Mouse (Mus musculus) megakaryocyte, embryonic 14.5 days (primary cell): ENCODE data around the gene Mrpl11. TPM values are rescaled to one million over a fixed set of nuclear protein-coding genes. Genes with fewer than 3 reads are reported as not detected.
A peak's percentile ranks its signal among the peaks of the same experiment; 100 is the strongest.

Experiments
- H3K27me3 ChIP-seq: replicated peaks from 2 replicates; pipeline ENCODE3; 2012; ENCODE audit warnings: inconsistent platforms
- H3K36me3 ChIP-seq: replicated peaks from 2 replicates; pipeline ENCODE3; 2012; ENCODE audit warnings: low read length, inconsistent platforms, mixed read lengths
- H3K4me1 ChIP-seq: 2 replicates; pipeline ENCODE4 v1.6.1; 2012; ENCODE audit warnings: inconsistent platforms
- H3K4me3 ChIP-seq: replicated peaks from 2 replicates; pipeline ENCODE3; 2012; ENCODE audit warnings: moderate library complexity, mild to moderate bottlenecking, inconsistent platforms
- H3K9me3 ChIP-seq: 2 replicates; pipeline ENCODE4 v1.6.1; 2012; ENCODE audit warnings: inconsistent platforms
- FLI1 ChIP-seq: IDR thresholded peaks from 2 replicates; pipeline ENCODE4 v1.6.1; 2012; ENCODE audit warnings: low read length, inconsistent platforms, mixed read lengths
- GATA1 ChIP-seq: IDR thresholded peaks from 3 replicates; pipeline ENCODE4 v1.6.1; 2012; ENCODE audit warnings: mixed read lengths, low read length, inconsistent platforms, borderline replicate concordance
- polyA plus RNA-seq: library from polyadenylated mRNA; stranded (reverse); fragments of >175 nt; gene quantifications from 2 replicates; pipeline ENCODE4 v1.2.3, GENCODE M21; 2012; ENCODE audit warnings: low replicate concordance; ENCODE audit not compliant: insufficient read depth

Gene Mrpl11
- polyA plus RNA-seq, result 7.2 and 45.3 TPM in 2 replicates

DNA sequence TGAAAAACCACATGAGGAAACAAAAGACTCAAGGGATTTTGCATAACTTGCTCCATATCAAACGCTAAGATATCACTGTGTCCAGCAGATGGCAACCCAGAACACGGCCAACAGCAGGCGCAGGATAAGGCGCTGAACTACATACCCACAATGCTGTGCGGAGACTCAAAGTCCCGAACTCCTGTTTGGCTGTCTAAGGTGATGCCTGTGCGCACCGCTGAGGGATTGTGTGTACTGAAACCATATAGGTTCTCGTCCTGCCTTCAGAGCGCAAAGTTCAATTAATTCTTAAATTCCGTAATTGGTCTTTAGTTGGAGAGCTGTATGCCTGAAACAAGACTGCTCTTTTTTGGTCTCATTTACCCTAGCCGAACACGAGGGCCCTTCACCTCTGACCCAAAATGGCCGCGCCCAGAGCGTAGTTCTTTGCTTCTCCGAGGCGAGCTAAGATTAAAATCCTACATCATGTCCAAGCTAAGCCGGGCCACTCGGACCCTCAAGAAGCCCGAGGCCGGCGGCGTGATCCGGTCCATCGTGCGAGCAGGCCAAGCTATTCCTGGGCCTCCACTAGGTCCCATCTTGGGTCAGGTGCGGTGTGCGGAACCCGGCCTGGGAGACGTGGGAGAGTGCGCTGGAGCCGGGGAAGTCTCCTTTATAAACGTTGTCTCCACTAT lies at the start of gene Mrpl11:
Gene Mrpl11, plus strand, starts transcription at position 220 of the 674 bp plus-strand sequence.
- peaks cover 30% of the 10 kb centered on the region for H3K36me3 ChIP-seq
- peak within 1 kb of the TSS; percentile 97 for H3K4me3 ChIP-seq
- H3K9me3 ChIP-seq, result no peaks in the 10 kb centered on the region
- H3K27me3 ChIP-seq, result peaks cover 16% of the 10 kb centered on the region
- peaks cover 25% of the 10 kb centered on the region for H3K4me1 ChIP-seq
- no peak; the same call in 2 of the 3 replicates for TF ChIP-seq GATA1
- no peak for TF ChIP-seq FLI1

DNA sequence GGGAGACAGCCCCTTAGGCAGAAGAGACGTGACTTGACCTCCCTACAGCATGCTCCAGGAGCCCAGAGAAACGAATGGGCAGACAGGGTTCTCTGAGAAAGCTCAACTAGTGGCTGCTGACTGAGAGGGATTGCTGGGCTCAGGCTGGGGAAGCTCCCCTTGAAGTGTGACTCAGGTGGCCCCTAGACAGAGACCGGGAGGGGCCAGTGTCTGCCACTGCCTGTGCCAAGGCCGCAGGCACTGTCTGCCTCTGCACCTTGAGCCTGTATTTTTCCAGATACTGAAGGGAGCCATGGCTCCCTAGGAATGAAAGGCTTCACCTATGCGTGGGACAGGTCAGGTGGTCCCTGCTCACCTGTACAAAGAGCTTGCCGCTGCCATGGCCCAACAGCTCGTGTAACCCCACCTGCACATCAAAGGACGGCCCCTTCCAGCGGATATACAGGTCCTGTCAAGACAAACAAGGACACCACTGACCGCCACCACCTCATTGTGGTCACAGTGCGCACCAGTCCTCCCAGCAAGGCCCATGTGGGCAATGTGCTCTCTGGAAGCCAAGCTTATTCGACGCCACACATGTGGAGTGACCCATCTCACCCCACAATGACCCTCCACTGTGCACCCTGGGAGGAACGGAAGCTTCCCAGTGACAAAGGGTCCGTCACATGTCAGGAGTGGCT lies 45.9 kb upstream of the Mrpl11 start:
- TF ChIP-seq FLI1 (no peak), GATA1 (no peak)
- Histone ChIP-seq H3K9me3 (no peaks in the 10 kb centered on the region), H3K36me3 (peaks cover 100% of the 10 kb centered on the region), H3K4me1 (no peaks in the 10 kb centered on the region), H3K4me3 (no peak overlapping the region), H3K27me3 (no peaks in the 10 kb centered on the region)

DNA sequence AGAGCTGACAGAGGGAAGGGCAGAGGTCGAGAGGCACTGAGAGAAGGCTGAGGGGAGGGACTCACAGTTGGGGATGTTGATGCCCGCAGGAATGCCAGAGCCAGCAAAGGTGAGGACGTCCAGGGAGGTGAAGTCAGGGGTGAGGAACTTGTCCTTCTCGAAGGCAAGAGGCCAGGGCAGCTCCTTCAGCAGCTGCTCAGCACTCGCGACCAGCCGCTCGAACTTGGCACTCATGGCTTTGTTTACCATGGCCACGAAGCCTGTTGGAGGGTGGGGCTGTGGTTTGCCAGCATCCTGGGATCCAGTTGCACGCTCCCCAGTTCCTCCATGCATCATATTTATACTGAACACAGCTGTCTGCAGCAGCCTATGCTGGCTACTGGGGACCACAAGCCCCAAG lies 45.1 kb upstream of the Mrpl11 start:
- no peak for TF ChIP-seq FLI1
- no peak for TF ChIP-seq GATA1
- H3K36me3 ChIP-seq, result peaks cover 100% of the 10 kb centered on the region
- no peaks in the 10 kb centered on the region for H3K4me1 ChIP-seq

DNA sequence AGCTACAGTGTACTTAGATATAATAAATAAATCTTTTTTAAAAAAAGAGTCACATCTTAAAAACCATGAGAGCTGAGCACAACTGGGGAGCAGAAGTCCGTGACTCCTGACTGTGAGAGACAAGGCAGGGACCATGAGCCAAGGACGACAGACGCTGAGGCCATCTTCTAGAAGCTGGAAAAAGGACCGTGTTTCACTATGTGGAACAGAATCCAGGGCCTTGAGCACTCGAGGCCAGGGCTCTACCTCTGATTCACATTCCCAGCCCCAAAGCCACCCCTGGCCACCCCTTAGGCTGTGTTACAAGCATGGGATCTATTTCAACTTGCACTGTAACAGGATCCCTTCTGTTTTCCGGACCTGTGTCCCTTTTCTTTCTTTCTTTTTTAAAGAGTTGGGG lies 42.3 kb upstream of the Mrpl11 start:
- TF ChIP-seq FLI1 (no peak), GATA1 (no peak)
- Histone ChIP-seq H3K27me3 (no peaks in the 10 kb centered on the region), H3K4me1 (no peaks in the 10 kb centered on the region), H3K9me3 (no peaks in the 10 kb centered on the region), H3K36me3 (peaks cover 100% of the 10 kb centered on the region), H3K4me3 (no peak overlapping the region)

More for the DNA sequence above, 45.1 kb upstream of the Mrpl11 start:
- Histone ChIP-seq H3K27me3 (no peaks in the 10 kb centered on the region), H3K4me3 (no peak overlapping the region), H3K9me3 (no peaks in the 10 kb centered on the region)

DNA sequence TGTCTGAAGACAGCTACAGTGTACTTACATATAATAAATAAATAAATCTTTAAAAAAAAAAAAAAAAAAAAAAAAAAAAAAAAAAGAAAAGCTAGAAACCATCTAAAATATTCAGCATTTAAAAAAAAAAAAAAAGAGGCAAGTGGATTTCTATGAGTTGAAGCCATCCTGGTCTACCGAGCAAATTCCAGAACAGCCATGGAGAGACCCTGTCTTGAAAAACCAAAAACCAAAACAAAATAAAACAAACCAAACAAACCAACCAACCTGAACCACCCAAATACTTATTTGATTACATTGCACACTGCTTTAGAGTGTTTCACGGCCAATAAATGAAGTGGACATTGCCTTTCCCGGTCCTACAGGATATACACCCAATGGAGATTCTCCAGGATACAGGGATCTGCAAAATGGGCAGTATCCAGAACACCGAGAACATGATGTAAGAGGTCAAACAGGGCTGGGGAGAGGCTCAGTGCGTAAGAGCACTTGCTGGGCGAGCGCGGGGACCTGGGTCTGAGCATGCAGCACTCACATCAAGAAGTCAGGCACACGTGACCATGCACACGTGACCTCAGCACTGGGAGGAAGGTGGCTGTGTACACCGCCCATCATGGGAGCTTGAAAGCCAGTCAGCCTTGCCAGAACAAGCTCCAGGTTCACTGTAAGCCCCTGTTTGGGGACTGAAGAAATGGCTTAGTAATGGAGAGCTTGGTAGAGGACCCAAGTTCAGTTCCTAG lies 36.7 kb upstream of the Mrpl11 start:
- no peak for TF ChIP-seq GATA1
- TF ChIP-seq FLI1, result no peak
- H3K27me3 ChIP-seq, result no peaks in the 10 kb centered on the region
- peaks cover 65% of the 10 kb centered on the region for H3K36me3 ChIP-seq
- H3K9me3 ChIP-seq, result no peaks in the 10 kb centered on the region
- H3K4me1 ChIP-seq, result peaks cover 41% of the 10 kb centered on the region
- H3K4me3 ChIP-seq, result peak overlapping the region; percentile 29

DNA sequence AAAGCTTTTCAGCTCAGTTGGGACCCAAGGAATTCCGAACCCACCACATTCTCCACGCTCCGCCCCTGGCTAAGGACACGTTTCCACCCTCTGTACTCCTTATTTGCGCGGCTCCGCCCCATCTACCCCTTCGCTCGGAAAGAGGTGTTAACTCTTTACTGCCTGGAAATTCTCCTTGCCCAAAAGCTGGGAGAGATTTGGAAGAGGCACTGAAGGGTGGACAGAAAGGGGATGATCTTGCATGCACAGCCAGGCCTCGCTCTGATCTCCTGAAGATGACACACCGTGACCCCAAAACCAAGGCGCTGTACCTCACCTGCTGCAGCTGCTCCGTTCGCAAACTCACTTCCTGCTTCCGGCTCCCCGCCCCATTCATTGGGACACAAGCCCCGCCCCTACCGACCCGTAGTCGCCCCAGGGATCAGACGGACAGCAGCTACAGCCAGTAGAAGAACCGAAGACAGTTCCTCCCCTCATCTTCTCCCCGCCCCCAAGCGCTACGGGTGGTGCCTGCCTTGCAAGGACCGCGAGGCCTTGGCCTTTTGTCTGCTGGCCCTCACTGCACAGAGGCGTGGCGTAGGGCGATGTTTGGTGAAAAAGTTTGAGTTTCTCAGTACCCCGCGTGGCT lies 33.9 kb upstream of the Mrpl11 start, which contains the start of gene Dpp3:
Gene Dpp3, minus strand, starts transcription at position 384 of the 628 bp plus-strand sequence.
- Histone ChIP-seq H3K9me3 (no peaks in the 10 kb centered on the region), H3K4me3 (peak within 1 kb of the TSS; percentile 99), H3K36me3 (peaks cover 38% of the 10 kb centered on the region), H3K4me1 (peaks cover 48% of the 10 kb centered on the region), H3K27me3 (peaks cover 22% of the 10 kb centered on the region)
- TF ChIP-seq FLI1 (no peak), GATA1 (no peak)

DNA sequence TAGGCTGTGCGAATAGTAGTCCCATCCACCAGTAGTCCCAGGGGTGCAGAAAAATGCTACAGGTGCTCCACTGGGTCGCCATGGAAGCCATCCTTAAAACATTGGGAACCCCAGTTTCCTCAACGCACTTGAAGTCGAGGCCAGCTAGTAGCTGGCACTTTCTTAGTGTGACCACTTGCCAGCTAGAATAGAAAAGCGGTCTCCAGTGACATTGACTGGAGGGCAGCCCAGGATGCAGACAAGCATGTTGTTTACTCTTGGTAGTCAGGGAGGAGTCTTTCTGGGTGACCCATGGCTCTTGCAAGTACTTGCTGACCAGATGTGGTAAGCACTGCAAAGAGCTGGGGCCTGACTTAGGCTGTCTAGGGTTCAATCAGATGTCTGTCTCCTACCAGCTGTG lies 33.2 kb upstream of the Mrpl11 start:
- H3K27me3 ChIP-seq, result peaks cover 26% of the 10 kb centered on the region
- peaks cover 48% of the 10 kb centered on the region for H3K4me1 ChIP-seq
- no peak for TF ChIP-seq FLI1
- no peak for TF ChIP-seq GATA1
- peak overlapping the region; percentile 99 for H3K4me3 ChIP-seq
- peaks cover 30% of the 10 kb centered on the region for H3K36me3 ChIP-seq
- no peaks in the 10 kb centered on the region for H3K9me3 ChIP-seq

DNA sequence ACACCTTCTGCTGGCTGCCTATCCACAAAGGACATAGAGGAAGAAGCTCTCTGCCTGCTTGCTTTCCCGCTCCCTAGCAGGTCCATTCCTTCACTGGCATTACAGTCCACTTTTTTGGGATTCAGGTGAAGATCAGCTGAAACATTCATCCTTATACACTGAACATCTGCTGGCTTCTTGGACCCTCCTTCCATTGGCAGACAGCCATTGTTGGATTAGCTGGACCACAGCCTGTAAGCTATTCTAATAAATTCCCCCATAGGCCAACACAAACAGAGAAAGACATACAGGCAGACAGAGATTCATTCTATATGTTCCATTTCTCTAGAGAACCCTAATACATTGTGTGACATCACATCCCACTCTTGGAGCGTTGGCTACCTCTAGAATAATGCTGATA lies 25.1 kb upstream of the Mrpl11 start:
- Histone ChIP-seq H3K36me3 (no peaks in the 10 kb centered on the region), H3K4me3 (no peak overlapping the region), H3K27me3 (peaks cover 78% of the 10 kb centered on the region), H3K4me1 (no peaks in the 10 kb centered on the region), H3K9me3 (peaks cover 11% of the 10 kb centered on the region)
- TF ChIP-seq GATA1 (no peak), FLI1 (no peak)

DNA sequence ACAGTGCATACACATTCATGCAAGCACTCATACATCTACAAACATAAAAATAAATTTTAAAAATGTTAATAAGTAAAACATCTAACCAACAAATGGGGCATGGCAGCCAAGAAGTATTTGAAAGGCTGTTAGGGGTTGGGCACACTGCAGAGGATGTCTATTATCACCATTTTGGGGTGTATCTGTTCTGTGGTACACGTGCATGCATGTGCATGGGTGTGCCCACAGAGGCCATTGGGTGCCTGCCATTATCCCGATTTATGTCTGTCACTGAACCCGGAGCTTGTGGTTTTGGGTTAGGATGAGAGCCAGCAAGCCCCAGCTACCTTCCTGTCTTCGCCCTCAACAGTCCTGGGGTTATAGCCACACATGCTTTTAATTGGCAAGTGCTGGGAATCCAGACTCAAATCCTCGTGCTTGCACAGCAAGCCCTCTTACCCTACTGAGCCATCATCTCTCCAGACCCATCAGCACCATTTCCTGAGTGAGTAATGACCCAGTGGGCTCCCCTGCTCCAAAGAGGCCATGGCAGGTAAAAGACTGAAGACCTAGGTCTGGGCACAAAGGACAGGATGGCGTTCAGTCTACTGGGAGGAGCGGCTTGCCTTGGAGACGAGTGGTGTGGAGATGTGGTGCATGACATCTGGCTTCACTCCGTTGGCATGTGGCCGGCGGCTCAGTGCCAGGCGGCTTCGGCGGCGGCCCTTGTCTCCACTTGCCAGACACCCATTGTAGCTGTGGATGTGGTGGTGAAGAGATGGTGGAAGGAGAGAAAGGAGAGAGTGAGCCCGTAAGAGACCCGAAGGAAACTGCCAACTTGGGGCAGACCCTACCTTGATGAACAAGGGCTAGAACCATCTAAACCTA lies 24.3 kb upstream of the Mrpl11 start:
- Histone ChIP-seq H3K4me1 (peaks cover 6% of the 10 kb centered on the region), H3K9me3 (peaks cover 11% of the 10 kb centered on the region), H3K4me3 (no peak overlapping the region), H3K36me3 (no peaks in the 10 kb centered on the region), H3K27me3 (peaks cover 78% of the 10 kb centered on the region)
- TF ChIP-seq GATA1, result no peak
- TF ChIP-seq FLI1, result no peak
